Mouse (Mus musculus) cortical plate, adult 2 months (tissue): ENCODE measurements around the gene Snrpc.

Experiments used
- CTCF ChIP-seq: fragments of 200-500 bp; IDR thresholded peaks from 2 replicates; pipeline ENCODE4 v1.5.1; 2011; ENCODE audit warnings: mild to moderate bottlenecking, control low read depth, low read length; ENCODE audit not compliant: insufficient read depth; ENCODE audit errors: extremely low read depth
- POLR2A ChIP-seq: fragments of 200-500 bp; IDR thresholded peaks from 2 replicates; pipeline ENCODE4 v1.6.1; 2011; ENCODE audit warnings: mild to moderate bottlenecking, low read length, control low read depth; ENCODE audit not compliant: insufficient read depth; ENCODE audit errors: extremely low read depth

DNA sequence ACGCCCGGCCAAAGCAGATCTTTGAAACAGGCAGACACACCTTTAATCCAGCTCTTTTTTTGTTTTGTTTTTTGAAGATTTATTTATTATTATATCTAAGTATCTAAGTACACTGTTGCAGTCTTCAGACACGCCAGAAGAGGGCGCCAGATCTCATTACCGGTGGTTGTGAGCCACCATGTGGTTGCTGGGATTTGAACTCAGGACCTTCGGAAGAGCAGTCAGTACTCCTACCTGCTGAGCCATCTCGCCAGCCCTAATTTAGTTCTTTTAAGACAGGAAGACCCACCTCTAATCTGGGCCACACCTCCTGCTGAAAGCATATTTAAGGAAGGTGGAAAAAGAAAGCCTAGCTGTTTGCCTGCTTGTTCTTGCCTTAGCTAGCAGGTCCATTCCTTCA is 7.5 kb upstream of the Snrpc start:
- TF ChIP-seq CTCF = 0 out of 2 replicates have a peak, but pooled peaks have one; percentile 16
- TF ChIP-seq POLR2A = no peak
